Mouse (Mus musculus) liver, adult 2 months (tissue): ENCODE measurements around the gene Fzd2. TPM values are rescaled to one million over a fixed set of nuclear protein-coding genes. Genes with fewer than 3 reads are reported as not detected.
A peak's percentile ranks its signal among the peaks of the same experiment; 100 is the strongest.

ENCODE experiments used
- DNase-seq: peaks from one replicate; pipeline ENCODE4 v3.0.0-alpha.2; 2011; ENCODE audit warnings: low read depth, low spot score; ENCODE audit errors: extremely low read depth
- H3K27ac ChIP-seq: fragments of 200-500 bp; replicated peaks from 2 replicates; pipeline ENCODE4 v1.5.1; 2012; ENCODE audit warnings: low read depth, mild to moderate bottlenecking, control low read depth, inconsistent platforms, low read length; ENCODE audit not compliant: insufficient read depth
- H3K27me3 ChIP-seq: fragments of 200-500 bp; 2 replicates; pipeline ENCODE4 v1.6.1; 2012; ENCODE audit warnings: mild to moderate bottlenecking, moderate library complexity, low read length, inconsistent platforms; ENCODE audit not compliant: control insufficient read depth, insufficient read depth
- H3K36me3 ChIP-seq: fragments of 200-500 bp; 2 replicates; pipeline ENCODE4 v1.6.1; 2012; ENCODE audit warnings: low read length, inconsistent platforms; ENCODE audit not compliant: control insufficient read depth, insufficient read depth
- H3K4me1 ChIP-seq: fragments of 200-500 bp; 2 replicates; pipeline ENCODE4 v1.6.1; 2011; ENCODE audit warnings: low read length; ENCODE audit not compliant: control insufficient read depth, insufficient read depth
- H3K4me3 ChIP-seq: fragments of 200-500 bp; 2 replicates; pipeline ENCODE4 v1.5.1; 2011; ENCODE audit warnings: low read depth, mild to moderate bottlenecking, control low read depth, low read length, moderate library complexity; ENCODE audit not compliant: insufficient read depth
- H3K79me2 ChIP-seq: fragments of 200-500 bp; 2 replicates; pipeline ENCODE4 v1.6.1; 2012; ENCODE audit warnings: inconsistent platforms, mild to moderate bottlenecking, low read length, moderate library complexity; ENCODE audit not compliant: control insufficient read depth, insufficient read depth
- H3K9ac ChIP-seq: fragments of 200-500 bp; 2 replicates; pipeline ENCODE4 v1.6.1; 2012; ENCODE audit warnings: low read depth, mild to moderate bottlenecking, control low read depth, inconsistent platforms, low read length
- CTCF ChIP-seq: fragments of 200-500 bp; IDR thresholded peaks from 2 replicates; pipeline ENCODE4 v1.5.1; 2011; ENCODE audit warnings: low read depth, low read length, control low read depth
- POLR2A ChIP-seq: fragments of 200-500 bp; IDR thresholded peaks from 2 replicates; pipeline ENCODE4 v1.6.1; 2011; ENCODE audit warnings: low read length, control low read depth; ENCODE audit not compliant: insufficient read depth; ENCODE audit errors: extremely low read depth
- WGBS: fragments of 180-500 bp; shearing (Covaris S2); methylation state at CpG from one replicate; pipeline ENCODE4 v1.1.7; 2018; 5-methylcytosine and 5-hydroxymethylcytosine counted together
- polyA plus RNA-seq: library from polyadenylated mRNA; depleted of rRNA; stranded (reverse); fragments of >200 nt; gene quantifications from 2 replicates; pipeline ENCODE4 v1.2.3, GENCODE M21; 2012
- total RNA-seq: library from RNA; depleted of rRNA; stranded (reverse); fragments of >200 nt; gene quantifications from 2 replicates; pipeline ENCODE4 v1.2.3, GENCODE M21; 2014

Fzd2 gene
- total and polyA plus RNA-seq, 2 experiments = 0.09 to 0.24 TPM

- 20% methylated on average over 18 of the region's 18 CpGs for WGBS
- no peaks in the 10 kb centered on the region for H3K36me3 ChIP-seq
- H3K27ac ChIP-seq = no peak overlapping the region
- H3K79me2 ChIP-seq = no peaks in the 10 kb centered on the region
- H3K9ac ChIP-seq = peak overlapping the region; percentile 68
- peaks cover 2% of the 10 kb centered on the region; the same call in 1 of the 2 replicates for H3K4me1 ChIP-seq
- peak; percentile 49 for DNase-seq
- H3K4me3 ChIP-seq = peak overlapping the region; percentile 49
- H3K27me3 ChIP-seq = no peaks in the 10 kb centered on the region
- TF ChIP-seq CTCF = peak; percentile 85
- TF ChIP-seq POLR2A = no peak
Measured at GRCm38 (mm10) chr11:102572866-102573663, 31.1 kb upstream of the Fzd2 start.

GRCm38 (mm10) chr11:102575034-102575433 is 29.2 kb upstream of the Fzd2 start:
- TF ChIP-seq POLR2A (no peak), CTCF (no peak)
- H3K9ac ChIP-seq = no peak overlapping the region
- H3K27me3 ChIP-seq = no peaks in the 10 kb centered on the region
- no peaks in the 10 kb centered on the region for H3K79me2 ChIP-seq
- H3K4me1 ChIP-seq = peaks cover 3% of the 10 kb centered on the region; the same call in 1 of the 2 replicates
- DNase-seq = no peak
- no peaks in the 10 kb centered on the region for H3K36me3 ChIP-seq
- H3K27ac ChIP-seq = no peak overlapping the region
- WGBS = 68% methylated on average over 1 of the region's 1 CpGs
- H3K4me3 ChIP-seq = no peak overlapping the region

DNA sequence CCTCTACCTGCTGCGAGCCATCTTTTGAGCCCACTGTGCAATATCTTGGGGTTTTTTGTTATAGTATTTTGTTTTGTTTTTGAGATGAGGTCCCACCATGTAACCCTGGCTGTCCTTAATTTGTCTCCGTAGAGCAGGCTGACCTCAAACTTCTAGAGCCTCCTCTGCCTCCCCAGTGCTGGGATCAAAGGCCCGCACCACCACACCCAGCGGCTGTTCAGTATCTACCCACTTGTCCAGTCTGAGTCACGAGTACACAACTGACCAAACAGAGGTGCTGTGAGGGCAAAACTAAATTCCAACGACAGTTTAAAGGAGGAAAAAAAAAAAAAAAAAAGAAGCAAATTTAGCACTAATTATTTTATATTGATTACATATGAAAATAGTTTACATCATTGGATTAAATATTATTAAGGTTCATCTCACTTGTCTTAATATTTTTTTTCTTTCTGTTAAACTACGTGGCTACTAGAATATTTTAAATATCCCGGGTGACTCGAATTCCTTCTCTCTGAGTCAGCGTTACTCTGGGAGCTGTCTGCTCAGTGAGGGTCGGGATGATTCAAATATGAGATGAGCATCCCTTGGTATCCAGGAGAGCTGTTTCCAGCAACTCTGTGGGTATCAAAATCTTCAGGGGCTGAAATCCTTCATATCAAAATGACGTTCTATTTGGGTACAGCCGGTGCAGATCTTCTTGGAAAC is 28.0 kb upstream of the Fzd2 start:
- H3K4me1 ChIP-seq = peaks cover 3% of the 10 kb centered on the region; the same call in 1 of the 2 replicates
- WGBS = 53% methylated on average over 13 of the region's 13 CpGs
- no peaks in the 10 kb centered on the region for H3K36me3 ChIP-seq
- no peak overlapping the region for H3K4me3 ChIP-seq
- no peak overlapping the region for H3K9ac ChIP-seq
- TF ChIP-seq CTCF = no peak
- TF ChIP-seq POLR2A = no peak
- no peaks in the 10 kb centered on the region for H3K27me3 ChIP-seq
- no peaks in the 10 kb centered on the region for H3K79me2 ChIP-seq
- DNase-seq = no peak
- H3K27ac ChIP-seq = no peak overlapping the region

DNA sequence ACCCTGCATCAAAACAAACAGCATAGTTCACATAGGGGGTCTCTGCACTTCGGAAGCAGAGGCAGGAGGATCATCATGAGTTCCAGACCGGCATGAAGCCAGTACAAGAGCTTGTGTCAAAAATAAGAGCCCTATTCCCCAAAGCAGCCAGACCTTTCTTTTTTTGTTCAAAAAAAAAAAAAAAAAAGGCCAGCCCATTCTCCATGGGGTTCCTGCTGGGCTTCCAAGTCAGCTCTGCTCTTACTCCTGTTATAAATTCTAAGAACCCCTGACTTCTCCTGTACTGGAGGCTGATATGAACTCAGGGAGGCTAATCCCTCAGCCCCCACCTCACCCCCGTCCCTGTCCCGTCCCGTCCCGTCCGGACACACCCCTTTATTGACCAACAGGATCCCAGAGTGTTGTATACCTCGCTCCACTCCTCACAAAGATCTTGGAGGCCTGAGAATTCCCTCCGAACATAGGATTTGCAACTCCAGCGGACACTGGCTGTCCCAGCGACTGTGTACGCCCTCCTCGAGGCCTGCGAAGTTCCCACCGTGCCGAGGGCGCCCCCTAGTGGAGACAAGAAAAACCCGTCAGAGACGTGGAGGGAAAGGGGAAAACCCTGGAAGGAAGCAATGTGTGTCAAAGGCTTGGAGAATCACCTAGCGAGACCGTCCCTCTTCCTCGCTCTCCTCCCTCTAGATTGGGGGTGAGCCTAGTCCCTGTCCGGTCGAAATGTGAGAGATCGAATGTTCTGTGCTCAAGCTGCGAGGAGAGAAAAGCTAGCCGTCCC is 25.7 kb upstream of the Fzd2 start:
- peaks cover 1% of the 10 kb centered on the region; the same call in 1 of the 2 replicates for H3K4me1 ChIP-seq
- 7% methylated on average over 27 of the region's 27 CpGs for WGBS
- peak; percentile 39 for DNase-seq
- peak overlapping the region; percentile 52 for H3K9ac ChIP-seq
- H3K36me3 ChIP-seq = no peaks in the 10 kb centered on the region
- TF ChIP-seq CTCF (peak; percentile 92), POLR2A (no peak)
- H3K27me3 ChIP-seq = no peaks in the 10 kb centered on the region
- H3K4me3 ChIP-seq = peak overlapping the region; percentile 33; the same call in 1 of the 2 replicates
- H3K79me2 ChIP-seq = no peaks in the 10 kb centered on the region
- no peak overlapping the region for H3K27ac ChIP-seq

- H3K79me2 ChIP-seq = no peaks in the 10 kb centered on the region
- H3K27ac ChIP-seq = no peak within 1 kb of the TSS
- H3K27me3 ChIP-seq = no peaks in the 10 kb centered on the region
- DNase-seq = no peak
- H3K9ac ChIP-seq = peak within 1 kb of the TSS; percentile 52
- H3K4me1 ChIP-seq = peaks cover 1% of the 10 kb centered on the region; the same call in 1 of the 2 replicates
- WGBS = 29% methylated on average over 23 of the region's 23 CpGs
- no peaks in the 10 kb centered on the region for H3K36me3 ChIP-seq
- TF ChIP-seq CTCF (no peak), POLR2A (no peak)
- peak within 1 kb of the TSS; percentile 33; the same call in 1 of the 2 replicates for H3K4me3 ChIP-seq
Measured at GRCm38 (mm10) chr11:102579165-102580033, 24.8 kb upstream of the Fzd2 start, which contains the start of gene Gm11627. Gene Gm11627, minus strand, starts transcription at chr11:102579461.
